Mouse (Mus musculus) stomach, postnatal 0 days (tissue): Measurements from ENCODE around the gene Zbp1.

Experiments used
- CTCF ChIP-seq: IDR thresholded peaks from 2 replicates; pipeline ENCODE4 v1.5.1; 2016; ENCODE audit warnings: antibody characterized with exemption, low read depth, mild to moderate bottlenecking, moderate library complexity
- EP300 ChIP-seq: optimal IDR thresholded peaks from 2 replicates; pipeline ENCODE3; 2016; ENCODE audit warnings: antibody characterized with exemption

GRCm38 (mm10) chr2:173258459-173259091, 39.9 kb upstream of the Zbp1 start:
- TF ChIP-seq CTCF (no peak), EP300 (no peak)
